Mouse (Mus musculus): ENCODE data around the gene Fam71e1. TPM values are rescaled to one million over a fixed set of nuclear protein-coding genes. Genes with fewer than 3 reads are reported as not detected.

The Fam71e1 gene
- polyA plus RNA-seq, 1 experiment, result 1.1 TPM

DNA sequence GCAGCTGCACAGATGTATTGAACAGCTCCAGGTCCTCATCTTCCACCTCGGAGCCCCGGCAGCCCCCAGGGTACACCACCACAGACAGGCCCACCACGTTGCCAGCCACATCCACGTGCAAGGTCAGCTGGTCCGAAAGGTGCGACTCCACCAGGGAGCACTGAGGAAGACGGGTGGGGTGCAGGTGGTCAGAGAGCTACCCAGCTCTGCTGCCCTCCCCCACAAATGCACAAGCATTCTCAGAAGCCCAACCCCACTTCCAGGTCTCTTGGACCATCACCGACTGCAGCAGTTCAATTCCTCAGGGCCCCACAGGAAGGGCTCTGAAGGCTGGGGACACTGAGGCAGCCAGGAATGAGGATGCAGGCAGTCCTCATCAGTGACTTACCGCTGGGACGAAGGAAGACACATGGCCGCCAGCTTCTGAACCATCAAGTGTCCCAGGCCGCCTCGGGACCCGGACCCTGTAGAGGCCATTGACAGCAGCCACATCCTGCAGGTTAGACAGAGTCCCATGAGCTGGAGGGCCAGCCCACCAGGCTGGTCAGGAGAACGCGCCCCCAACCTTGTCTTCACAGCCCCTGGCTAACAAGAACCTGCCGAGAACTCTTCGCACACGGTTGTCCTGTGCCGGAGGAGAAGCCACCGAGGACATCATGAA is 4.1 kb upstream of the Fam71e1 start:
- WGBS, result 91% methylated on average over 21 of the region's 21 CpGs
- no peak for DNase-seq (ENCODE audit: low read depth, low spot score)

DNA sequence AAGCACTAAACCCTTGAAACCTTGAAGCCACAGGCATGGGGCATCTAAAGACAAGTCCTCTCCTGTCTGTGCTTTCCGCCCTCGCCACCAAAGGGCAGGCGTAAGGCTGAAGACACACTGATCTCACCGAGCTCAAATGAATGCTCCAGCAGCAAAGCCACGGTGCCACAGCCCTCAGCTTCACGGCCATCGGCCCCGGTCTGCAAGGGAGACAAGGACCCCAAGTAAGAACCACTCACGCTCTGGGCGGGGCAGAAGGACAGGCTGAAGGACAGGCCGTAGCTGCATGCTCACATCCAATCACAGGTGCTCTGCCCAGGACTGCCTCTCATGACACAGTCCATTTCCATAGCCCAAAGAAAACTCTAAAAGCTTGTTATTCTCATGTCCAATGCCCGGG is 1.7 kb upstream of the Fam71e1 start:
- 94% methylated on average over 12 of the region's 12 CpGs for WGBS
- no peak for DNase-seq (ENCODE audit: low read depth, low spot score)

DNA sequence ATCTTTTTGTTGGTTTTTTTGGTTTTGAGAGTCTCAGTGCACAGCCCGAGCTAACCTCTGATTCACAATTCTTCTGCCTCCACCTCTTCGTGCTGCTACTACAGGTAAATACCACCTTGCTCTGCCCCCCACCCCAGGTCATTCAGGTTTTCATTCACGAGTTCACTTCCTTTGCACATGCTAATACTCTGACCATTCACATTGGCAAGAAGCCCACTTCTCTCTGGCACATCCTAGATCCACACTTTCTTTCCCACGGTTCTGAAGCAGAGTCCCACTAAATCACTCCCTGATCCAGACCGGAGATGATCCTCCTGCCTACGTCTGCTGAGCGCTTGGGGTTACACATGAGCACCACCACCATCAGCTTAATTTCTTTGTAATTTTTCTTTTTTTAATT is 1.3 kb upstream of the Fam71e1 start:
- 75% methylated on average over 7 of the region's 7 CpGs for WGBS
- no peak for DNase-seq (ENCODE audit: low read depth, low spot score)

DNA sequence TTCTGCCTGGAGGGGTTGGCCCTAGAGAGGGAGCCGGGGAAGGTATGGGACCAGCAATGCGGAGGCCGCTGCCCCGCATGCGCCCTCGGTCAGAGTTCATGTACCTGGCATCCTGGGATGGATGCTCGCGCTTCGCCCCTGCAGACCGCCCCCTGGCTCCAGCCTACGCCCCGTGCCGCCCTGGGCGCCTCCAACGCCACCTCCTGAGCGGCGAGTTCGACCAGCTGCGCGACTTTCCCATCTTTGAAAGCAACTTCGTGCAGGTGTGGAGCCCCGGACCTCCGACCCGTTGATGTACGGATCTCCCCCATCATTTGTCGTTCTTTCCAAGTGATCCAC is 359 bp downstream of the Fam71e1 start:
- DNase-seq (ENCODE audit: low read depth, low spot score), result no peak
- WGBS, result 2% methylated on average over 26 of the region's 26 CpGs

DNA sequence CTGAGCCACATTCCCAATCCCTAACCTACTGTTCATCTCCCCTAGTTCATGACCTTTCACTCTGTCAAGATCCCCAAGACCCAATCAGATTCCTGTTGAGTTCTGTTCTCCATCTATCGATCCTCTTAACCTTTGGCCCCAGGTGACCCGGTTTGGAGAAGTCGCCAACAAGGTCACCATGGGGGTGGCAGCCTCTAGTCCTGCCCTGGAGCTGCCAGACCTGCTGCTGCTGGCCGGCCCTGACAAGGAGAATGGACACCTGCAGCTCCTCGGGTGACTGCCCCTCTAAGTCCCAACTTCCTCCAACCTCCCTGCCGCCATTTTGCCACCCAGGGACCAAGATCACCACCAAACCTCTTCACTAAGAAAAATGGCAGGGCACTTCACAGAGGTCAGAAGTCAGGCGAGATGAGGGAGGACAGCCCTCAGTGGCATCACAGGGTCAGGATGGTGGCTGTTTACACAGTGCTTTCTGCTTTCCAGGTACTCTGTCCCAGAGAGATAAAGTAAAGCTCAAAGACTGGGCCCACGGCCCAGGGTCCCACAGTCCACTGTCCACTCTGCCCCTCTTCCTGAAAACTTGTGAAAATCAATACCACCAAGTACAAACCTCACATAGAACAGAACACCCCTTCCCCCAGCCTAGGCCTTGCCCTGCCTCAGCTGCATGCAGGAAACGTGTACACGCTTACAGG is 1.1 kb downstream of the Fam71e1 start:
- WGBS, result 85% methylated on average over 10 of the region's 10 CpGs
- DNase-seq (ENCODE audit: low read depth, low spot score), result no peak

DNA sequence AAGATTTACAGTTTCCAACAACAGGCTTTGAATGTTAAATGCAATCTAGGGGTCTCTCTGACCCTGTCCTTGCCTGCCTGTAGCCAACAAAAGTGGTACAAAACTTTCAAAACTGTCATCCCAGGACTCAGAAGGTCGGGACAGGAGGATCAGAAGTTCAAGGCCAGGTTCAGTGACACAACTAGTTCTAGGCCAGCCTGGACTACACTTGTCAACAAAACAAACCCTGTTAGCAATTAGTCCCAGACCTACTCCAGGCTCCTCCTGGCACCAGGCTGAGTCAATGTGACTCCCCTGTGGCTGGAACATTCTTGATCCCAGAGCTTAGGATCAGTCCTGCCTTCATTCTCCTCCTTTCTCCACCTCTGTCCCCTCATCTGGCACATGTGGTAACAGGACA is 2.5 kb downstream of the Fam71e1 start:
- no peak for DNase-seq (ENCODE audit: low read depth, low spot score)
- 62% methylated on average over 1 of the region's 1 CpGs for WGBS

DNA sequence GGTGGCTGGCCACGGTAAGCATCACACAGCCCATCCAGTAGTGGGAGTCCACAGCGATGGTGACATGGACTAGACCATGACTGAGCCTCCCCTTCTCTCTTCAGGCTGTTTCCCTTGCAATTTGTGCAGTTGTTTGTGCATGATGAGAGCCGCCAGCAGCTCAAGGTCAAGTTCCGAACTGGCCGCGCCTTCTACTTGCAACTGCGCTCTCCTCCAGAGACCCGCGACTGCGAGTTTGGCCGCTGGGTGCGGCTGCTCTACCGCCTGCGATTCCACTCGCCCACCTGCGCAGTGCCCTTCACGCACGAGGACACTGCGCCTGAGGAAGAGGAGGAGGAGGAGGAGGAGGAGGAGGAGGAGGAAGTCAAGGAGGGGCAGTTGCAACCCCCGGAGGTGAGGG is 3.7 kb downstream of the Fam71e1 start:
- WGBS, result 36% methylated on average over 20 of the region's 20 CpGs

DNA sequence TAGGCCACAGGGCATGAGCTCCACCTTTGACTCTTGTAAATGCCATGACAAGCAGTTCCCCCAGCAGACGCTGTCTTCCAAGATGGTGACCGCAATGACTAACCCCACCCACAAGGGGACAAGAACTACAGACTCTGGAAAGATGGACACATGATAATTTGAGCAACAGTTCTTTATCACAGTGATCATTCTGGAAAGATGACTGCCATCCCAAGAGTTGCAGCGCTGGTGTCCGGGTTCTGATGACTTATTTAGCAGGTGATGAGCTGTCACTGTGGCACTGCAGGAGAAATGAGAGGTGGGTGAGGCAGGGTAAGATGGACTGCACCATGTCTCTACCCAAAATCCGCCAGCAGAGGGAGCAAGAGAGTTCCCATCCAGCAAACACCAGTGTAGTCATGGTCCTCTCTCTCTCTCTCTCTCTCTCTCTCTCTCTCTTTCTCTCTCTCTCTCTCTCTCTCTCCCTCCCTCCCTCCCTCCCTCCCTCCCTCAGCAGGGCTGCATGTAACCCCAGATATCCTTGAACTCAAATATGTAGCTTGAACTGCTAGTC is 5.3 kb downstream of the Fam71e1 start:
- WGBS, result 28% methylated on average over 5 of the region's 5 CpGs
- DNase-seq (ENCODE audit: low read depth, low spot score), result peak; percentile 28

More for the DNA sequence above, 3.7 kb downstream of the Fam71e1 start:
- DNase-seq (ENCODE audit: low read depth, low spot score), result no peak

DNA sequence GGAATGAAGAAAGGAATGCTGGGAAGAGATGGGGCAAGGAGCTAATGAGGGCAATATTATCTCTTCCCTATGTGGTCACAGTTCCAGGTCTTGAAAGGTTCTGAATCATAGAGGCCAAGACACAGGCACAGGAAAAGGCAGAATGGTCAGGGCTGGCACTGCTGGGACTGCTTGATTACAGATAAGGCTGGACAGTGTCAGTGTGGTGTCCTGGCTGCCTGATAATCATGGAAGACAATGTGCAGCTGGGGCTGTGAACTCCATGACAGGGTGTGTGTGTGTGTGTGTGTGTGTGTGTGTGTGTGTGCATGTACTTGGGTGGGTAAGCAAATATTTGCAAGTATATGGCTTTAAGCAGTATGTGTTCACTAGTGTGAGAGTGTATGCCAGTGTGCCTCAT is 11.1 kb downstream of the Fam71e1 start:
- DNase-seq (ENCODE audit: low read depth, low spot score), result no peak

DNA sequence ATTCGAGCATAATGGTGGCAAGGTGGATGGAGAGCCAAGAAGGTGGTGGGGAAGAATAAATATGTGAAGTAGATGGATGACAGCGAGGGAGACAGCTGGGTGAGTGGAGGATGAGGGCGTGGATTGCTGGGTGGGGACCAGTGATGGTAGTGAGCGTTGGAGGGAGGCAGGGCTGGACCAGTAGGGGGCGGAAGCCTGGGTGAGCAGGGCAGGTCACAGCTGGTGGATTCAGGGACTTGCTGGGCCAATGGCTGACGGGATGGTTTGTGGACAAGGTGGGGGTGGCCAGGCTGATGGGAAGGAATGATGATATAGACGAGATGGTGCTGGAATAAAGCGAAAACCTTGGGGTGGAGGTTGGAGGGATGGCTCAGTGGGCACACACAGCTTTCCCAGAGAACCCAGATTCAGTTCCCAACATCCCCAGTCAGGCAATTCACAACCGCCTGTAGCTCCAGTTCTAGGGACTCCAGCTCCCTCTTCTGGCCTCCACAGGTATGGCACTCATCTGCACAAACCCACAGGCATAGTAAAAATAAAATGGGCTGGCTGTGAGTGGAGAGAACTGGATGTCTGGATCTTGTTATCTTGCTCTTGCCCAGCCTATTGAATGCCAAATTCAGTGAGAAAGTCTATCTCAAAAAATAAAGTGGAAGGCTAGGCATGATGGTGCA is 23.0 kb downstream of the Fam71e1 start:
- WGBS, result 52% methylated on average over 9 of the region's 9 CpGs

DNA sequence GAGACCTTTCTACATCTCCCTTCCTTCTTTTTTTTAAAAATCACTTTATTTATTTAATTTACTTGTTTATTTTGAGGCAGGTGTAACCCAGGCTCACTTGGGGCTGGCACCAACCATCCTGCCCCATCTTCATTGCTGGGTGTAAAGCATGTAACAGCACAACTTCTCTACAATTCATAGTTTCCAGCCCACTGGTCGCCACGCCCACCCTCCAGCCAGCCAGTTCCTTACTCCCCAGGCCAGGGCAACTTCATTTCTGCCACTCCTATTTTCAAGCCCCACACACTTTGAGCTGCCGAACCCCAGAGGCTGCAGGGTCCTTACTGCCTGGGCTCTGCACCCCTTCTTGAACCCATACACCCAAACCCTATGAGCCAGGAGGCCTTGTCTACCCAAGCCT is 24.6 kb downstream of the Fam71e1 start:
- DNase-seq (ENCODE audit: low read depth, low spot score), result no peak
- 55% methylated on average over 3 of the region's 3 CpGs for WGBS

More for the DNA sequence above, 23.0 kb downstream of the Fam71e1 start:
- no peak for DNase-seq (ENCODE audit: low read depth, low spot score)

DNA sequence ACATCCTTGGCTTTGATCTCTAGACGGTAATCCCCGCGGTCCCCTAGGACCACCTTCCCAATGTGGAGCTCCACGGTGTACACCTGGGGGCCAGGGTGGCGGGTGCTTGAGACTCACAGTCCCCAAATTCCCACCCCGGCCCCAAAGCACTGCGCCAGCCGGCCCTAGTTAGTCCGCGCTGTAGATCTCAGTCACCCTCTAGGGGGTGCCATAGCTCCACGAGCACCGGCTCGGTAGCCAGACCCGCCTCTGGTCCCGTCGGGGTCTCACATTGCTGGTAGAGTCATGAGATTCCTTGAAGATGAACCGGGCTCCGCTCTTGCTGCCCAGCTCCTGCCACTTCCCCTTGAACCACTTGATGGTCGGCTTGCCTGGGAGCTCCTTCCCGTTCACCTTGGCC is 25.3 kb downstream of the Fam71e1 start:
- DNase-seq (ENCODE audit: low read depth, low spot score), result no peak
- 3% methylated on average over 20 of the region's 20 CpGs for WGBS

DNA sequence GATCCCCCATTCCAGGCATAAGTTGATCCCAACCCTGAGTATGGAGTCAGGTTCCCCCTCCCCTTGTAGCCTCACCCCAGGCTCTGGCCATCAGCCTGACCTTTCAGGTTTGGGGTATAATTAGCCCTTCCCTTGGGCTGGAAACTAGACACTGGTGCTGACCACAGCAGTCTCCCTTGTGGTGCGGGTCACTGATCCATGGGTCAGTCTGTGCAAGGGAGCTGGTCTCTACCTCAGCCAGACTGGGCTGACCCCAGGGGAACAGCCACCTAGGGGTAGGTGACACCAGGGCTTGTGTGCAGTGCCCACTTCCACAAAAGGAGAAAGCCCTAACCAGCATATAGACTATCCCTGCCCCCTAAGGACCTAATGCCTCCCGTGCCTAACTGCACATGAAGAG is 26.7 kb downstream of the Fam71e1 start:
- WGBS, result 73% methylated on average over 2 of the region's 2 CpGs

DNA sequence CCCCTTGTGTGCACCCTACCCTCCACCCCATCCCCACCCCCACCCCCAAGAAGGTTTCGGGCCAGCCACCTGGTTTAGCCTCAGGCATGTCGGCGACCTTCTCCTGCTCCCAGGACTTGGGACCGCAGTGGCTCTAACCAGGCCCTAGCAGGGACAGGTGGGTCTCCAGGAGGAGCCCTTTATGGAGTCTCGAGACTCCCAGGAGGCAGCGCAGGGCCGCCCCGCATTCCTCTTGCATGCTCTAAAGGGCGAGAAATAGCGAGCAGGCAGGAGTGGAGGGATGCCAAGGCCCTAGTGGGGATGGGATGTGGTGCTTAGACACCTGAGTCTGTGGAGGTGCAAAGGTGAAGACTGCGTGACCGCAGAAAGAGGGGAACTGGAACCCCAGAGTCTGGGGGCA is 28.1 kb downstream of the Fam71e1 start, which contains the start of gene Mybpc2:
Mybpc2 (minus strand) TSS at position 155 of the 400 bp plus-strand sequence.
- no peak for DNase-seq (ENCODE audit: low read depth, low spot score)
- WGBS, result 39% methylated on average over 12 of the region's 12 CpGs

More for the DNA sequence above, 26.7 kb downstream of the Fam71e1 start:
- DNase-seq (ENCODE audit: low read depth, low spot score), result no peak

DNA sequence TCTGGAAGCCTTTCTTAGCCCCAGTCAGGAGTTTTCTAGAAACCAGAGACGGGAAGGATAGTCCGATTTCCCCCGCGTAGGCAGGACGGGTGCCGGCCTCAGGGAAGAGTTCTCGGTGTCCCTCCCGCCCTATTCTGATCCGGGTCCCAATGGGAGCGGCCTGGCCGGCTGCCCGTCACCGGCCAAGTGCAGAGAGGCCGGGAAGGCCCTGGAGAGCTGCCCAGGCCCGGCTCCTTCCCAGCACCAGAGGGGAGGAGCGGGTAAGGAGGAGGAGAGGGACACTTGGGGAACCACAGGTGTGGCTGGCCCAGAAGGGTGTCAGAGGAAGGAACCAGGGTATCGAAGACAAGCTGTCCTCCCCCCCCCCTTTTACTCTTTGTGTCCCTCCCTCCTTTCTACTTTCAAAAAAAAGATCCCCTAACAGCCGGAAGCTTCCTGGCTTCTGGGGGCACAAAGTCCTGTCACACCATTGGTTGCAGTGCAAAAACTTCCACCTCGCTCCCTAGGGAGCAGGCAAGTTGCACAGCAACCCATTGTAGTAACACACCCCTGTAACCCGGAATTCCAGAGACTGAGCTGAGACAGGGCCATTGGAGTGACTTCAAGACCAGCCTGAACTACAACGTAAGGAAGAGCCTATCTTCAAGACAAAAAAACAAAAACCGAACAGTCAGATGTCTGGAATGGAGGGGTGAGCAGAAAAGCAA is 28.9 kb downstream of the Fam71e1 start:
- peak; percentile 70 for DNase-seq (ENCODE audit: low read depth, low spot score)
- 5% methylated on average over 22 of the region's 22 CpGs for WGBS

DNA sequence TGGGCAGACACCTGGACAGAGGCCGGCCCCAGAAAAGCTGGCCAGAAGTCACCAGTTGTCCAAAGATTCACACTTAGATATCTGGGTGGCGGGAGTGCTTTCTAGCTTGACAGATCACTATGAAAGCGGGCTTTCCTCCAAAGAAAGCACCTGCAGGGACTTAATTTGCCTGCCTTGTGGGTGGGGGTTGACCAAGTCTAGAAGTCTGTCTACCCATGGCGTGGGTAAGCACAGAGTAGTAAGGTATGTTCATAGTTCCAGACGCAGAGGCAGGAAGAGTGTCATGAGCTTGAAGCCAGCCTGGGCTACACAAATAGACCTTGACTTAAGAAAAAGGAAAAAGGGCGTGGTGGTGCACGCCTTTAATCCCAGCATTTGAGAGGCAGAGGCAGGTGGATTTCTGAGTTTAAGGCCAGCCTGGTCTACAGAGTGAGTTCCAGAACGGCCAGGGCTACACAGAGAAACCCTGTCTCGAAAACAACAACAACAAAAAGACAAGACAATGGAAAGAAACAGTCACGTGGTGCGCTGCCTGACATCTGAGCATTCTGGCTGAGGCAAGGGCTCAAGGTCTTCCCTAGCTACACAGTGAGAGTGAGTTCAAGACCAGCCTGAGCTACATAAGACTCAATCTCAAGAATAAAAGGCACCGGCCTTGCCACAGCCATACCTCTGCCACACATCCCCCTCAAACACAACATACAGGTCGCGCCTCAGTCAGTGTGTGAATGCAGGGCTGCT is 30.2 kb downstream of the Fam71e1 start:
- no peak for DNase-seq (ENCODE audit: low read depth, low spot score)
- 94% methylated on average over 14 of the region's 14 CpGs for WGBS

DNA sequence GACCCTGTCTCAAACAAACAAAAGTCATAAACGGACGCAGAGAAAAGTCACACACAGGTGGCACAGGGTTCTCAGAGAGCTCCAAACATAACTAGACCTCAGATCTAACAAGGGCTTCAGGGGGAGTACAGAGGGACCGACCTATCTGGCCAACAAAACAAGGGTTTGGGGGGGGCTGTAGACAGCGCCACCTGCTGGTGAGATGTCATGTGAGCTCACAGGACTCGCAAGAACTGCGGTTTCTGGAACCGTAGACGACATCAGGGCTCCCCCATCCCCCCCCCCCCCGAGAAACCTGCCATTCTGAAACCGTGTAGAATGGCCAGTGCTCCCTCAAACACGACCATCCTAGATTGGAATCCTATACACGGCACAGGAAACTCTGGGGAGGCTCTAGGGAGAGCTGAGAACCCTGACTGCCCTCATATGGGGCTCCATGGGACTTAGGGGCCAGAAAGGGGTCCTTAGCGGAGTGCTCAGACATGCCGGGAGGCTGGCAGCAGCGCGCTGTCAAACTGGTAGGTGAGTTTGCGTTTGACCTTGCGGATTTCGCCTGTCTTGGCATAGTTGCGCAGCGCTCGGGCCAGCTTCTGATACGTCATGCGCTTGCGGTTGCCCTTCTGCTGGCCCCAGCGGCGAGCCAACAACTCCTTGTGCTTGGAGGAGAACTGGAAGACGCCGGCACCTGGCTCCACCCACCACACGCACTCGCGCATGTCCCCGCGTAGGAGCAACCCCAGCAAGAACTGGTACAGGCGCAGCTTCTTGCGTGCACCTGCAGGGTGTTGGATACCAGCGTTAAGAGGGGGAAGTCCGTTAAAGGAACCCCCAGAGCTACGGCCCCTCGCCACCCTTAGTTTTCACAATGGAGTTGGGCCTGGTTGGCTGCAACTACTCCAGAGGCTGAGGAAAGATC is 31.4 kb downstream of the Fam71e1 start:
- peak; percentile 29 for DNase-seq (ENCODE audit: low read depth, low spot score)
- WGBS, result 4% methylated on average over 40 of the region's 40 CpGs

DNA sequence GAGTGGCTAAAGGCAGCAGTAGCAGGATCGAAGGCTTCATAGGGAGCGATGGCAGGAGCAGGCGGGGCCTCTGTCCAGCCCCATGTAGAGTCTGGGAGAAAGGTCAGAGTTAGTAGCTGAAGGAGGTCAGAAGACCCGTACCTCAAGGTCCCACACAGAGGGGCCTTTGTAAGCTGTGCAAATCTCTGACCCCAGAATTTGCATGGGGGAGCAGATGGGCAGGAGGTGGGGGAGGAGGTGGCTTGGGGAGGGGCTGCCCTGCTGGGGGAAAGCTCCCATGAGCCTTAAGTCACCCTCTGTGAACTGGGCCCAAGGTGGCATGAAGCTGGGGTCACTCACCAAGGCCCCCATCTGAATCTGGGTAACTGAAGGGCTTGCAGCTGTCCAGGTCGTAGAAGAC is 33.1 kb downstream of the Fam71e1 start:
- DNase-seq (ENCODE audit: low read depth, low spot score), result no peak
- WGBS, result 65% methylated on average over 5 of the region's 5 CpGs
